Mouse (Mus musculus) bone marrow, adult 2 months (tissue): ENCODE measurements at regions not wholly inside any gene's neighbourhood (a gene's known extent, or its start where the extent isn't known, plus 50 kb on each side); places are given as distances from the start of the nearest gene placed in this dataset.

ENCODE experiments used
- CTCF ChIP-seq: fragments of 200-500 bp; IDR thresholded peaks from 2 replicates; pipeline ENCODE4 v1.5.1; 2011; ENCODE audit warnings: low read length, control low read depth; ENCODE audit not compliant: control insufficient read depth, insufficient read depth
- POLR2A ChIP-seq: fragments of 200-500 bp; IDR thresholded peaks from 2 replicates; pipeline ENCODE4 v1.6.1; 2011; ENCODE audit warnings: low read depth, mild to moderate bottlenecking, control low read depth, low read length, borderline replicate concordance; ENCODE audit not compliant: control insufficient read depth

DNA sequence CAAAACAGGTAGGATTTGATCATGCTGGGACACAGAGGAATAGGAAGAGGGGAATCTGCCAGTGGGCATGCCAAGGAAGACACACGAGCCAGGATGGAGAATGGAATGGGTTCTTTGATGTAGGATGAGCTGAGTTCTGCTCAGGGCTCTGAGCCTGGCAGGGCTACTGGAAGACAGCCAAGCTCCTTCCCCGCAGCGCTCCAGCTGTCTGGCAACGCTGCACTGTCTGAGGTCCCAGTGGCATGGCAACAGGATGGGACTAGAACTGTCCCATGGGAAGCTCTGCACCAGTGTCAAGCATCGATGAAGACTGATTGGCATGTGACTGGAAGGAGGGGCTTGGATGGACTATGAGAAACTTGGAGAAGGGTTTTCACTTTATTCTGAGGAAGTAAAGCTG is 97.3 kb upstream of the Mgat5 start:
- TF ChIP-seq CTCF: no peak
- no peak for TF ChIP-seq POLR2A
